Mouse (Mus musculus): ENCODE data around the gene Rgs4. TPM values are rescaled to one million over a fixed set of nuclear protein-coding genes. Genes with fewer than 3 reads are reported as not detected.

Gene Rgs4
- total RNA-seq, 2 experiments from 2014 or later: 7.9 to 8.2 TPM

Other genes with a start within 250 kb of the Rgs4 start
- 1 to 10 TPM; 6.8 to 8.4 TPM for gene Nuf2, start 216.2 kb downstream of the Rgs4 start, total RNA-seq (2021)
- gene Rgs5, start 92.1 kb downstream of the Rgs4 start, total RNA-seq (2021): 100 to 1,000 TPM; 198 to 208 TPM
- gene Ccdc190, start 181.0 kb upstream of the Rgs4 start, total RNA-seq (2021): not detected
- 1 to 10 TPM; 3.3 to 3.8 TPM for gene Hsd17b7, start 221.6 kb upstream of the Rgs4 start, total RNA-seq (2021)